Mouse (Mus musculus) ES-E14 (cell line): ENCODE measurements at regions not wholly inside any gene's neighbourhood (a gene's known extent, or its start where the extent isn't known, plus 50 kb on each side); places are given as distances from the start of the nearest gene placed in this dataset.

ENCODE experiments used
- DNase-seq: peaks from one replicate; pipeline ENCODE4 v3.0.0-alpha.2; 2013; ENCODE audit warnings: low read depth, low spot score
- H3K27ac ChIP-seq: 2 replicates; pipeline ENCODE4 v1.5.1; 2012; ENCODE audit warnings: low read depth, mild to moderate bottlenecking, low read length, moderate library complexity, mixed read lengths; ENCODE audit not compliant: poor library complexity, insufficient read depth, severe bottlenecking
- H3K36me3 ChIP-seq: 2 replicates; pipeline ENCODE4 v1.6.1; 2012; ENCODE audit warnings: mild to moderate bottlenecking, low read length, moderate library complexity, mixed read lengths; ENCODE audit not compliant: control insufficient read depth, poor library complexity, insufficient read depth, severe bottlenecking
- H3K4me1 ChIP-seq, 2 experiments: fragments of 150-350 bp in 1 of 2; sonication (generic) in 1 of 2; 2 replicates each; pipeline ENCODE4 v1.6.1; 2012; ENCODE audit warnings: low read length in 2 of 2, mild to moderate bottlenecking in 1 of 2, mixed read lengths in 1 of 2; ENCODE audit not compliant: control insufficient read depth in 2 of 2, insufficient read depth in 2 of 2, poor library complexity in 1 of 2
- H3K4me3 ChIP-seq, 2 experiments: fragments of 150-350 bp in 1 of 2; sonication (generic) in 1 of 2; 2 replicates each; pipeline ENCODE4 v1.5.1; 2012; ENCODE audit warnings: low read length in 2 of 2, low read depth in 1 of 2, mild to moderate bottlenecking in 1 of 2, mixed read lengths in 1 of 2; ENCODE audit not compliant: insufficient read depth in 1 of 2, poor library complexity in 1 of 2, severe bottlenecking in 1 of 2
- H3K9ac ChIP-seq: 2 replicates; pipeline ENCODE4 v1.6.1; 2012; ENCODE audit warnings: low read depth, mild to moderate bottlenecking, low read length, mixed read lengths; ENCODE audit not compliant: poor library complexity, insufficient read depth, severe bottlenecking
- H3K9me3 ChIP-seq: fragments of 150-350 bp; sonication (generic); 2 replicates; pipeline ENCODE4 v1.6.1; 2012; ENCODE audit warnings: low read depth, mild to moderate bottlenecking, low read length; ENCODE audit not compliant: control insufficient read depth, insufficient read depth
- CHD2 ChIP-seq: IDR thresholded peaks from 2 replicates; pipeline ENCODE4 v1.6.1; 2014; ENCODE audit warnings: mild to moderate bottlenecking, low read depth, low read length, inconsistent platforms
- HCFC1 ChIP-seq: IDR thresholded peaks from 2 replicates; pipeline ENCODE4 v1.6.1; 2012; ENCODE audit warnings: low read length, inconsistent platforms, borderline replicate concordance; ENCODE audit not compliant: insufficient read depth
- MAFK ChIP-seq: IDR thresholded peaks from 2 replicates; pipeline ENCODE4 v1.6.1; 2014; ENCODE audit warnings: mild to moderate bottlenecking, low read depth, low read length, inconsistent platforms; ENCODE audit not compliant: insufficient read depth
- ZC3H11A ChIP-seq: IDR thresholded peaks from 2 replicates; pipeline ENCODE4 v1.6.1; 2012; ENCODE audit warnings: low read depth, mild to moderate bottlenecking, inconsistent platforms, low read length, borderline replicate concordance
- ZNF384 ChIP-seq: IDR thresholded peaks from 2 replicates; pipeline ENCODE4 v1.6.1; 2012; ENCODE audit warnings: low read depth, low read length, inconsistent platforms
- in situ Hi-C, 2 experiments: fragments of 600-800 bp; cut with MboI; formaldehyde crosslinking; loops; one replicate each; pipeline ENCODE4 v1.15.1; 2025; ENCODE audit warnings: low sequenced_read_pairs in 2 of 2, inconsistent platforms in 1 of 2; ENCODE audit not compliant: unreplicated experiment in 2 of 2

DNA sequence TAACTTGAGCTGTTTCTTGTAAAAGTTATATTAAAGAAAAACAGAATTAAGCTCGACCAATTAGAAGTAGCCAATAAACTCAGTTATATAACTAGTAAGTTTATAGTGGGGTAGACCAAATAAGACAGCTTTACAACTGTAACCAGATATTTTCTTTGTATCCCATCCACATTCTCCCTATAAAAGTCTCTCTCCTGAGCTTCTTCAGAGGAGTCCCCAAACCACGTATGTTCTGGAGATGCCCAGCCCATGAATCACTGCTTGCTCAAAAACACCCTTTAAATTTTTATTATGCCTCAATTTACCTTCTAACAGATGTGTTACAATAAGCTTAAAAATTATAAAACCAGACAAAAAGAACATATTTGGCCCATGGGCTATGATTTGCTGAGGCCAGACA, 270.1 kb downstream of the Ccdc91 start:
- no peak for DNase-seq
- Histone ChIP-seq H3K27ac (no peak overlapping the region), H3K36me3 (no peaks in the 10 kb centered on the region), H3K4me1 (no peaks in the 10 kb centered on the region), H3K4me3 (no peak overlapping the region), H3K9ac (no peak overlapping the region), H3K9me3 (no peaks in the 10 kb centered on the region)
- no peak for TF ChIP-seq MAFK
- no peak for TF ChIP-seq ZC3H11A
- no peak for TF ChIP-seq HCFC1
- no peak for TF ChIP-seq ZNF384
- no peak for TF ChIP-seq CHD2
- in situ Hi-C loops: no loop called here

DNA sequence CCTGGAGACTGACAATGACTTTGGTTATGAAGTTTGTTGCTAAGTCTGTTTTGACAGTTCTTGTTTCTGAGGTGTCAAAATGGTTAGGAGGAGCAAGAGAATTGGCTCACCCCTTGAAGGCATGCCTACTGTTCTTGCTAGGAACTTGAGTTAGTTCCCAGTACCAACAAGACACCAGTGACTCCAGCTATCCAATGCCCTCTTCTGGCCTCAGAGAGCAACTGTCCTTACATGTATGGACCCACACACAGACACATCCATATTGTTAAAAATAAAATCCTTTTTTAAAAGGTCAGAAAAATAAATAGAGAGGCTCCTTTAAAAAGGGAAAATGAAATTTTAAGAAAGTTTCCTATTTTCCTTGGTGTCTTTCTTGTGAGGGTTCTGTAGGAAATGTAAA, 272.3 kb downstream of the Ccdc91 start:
- TF ChIP-seq ZC3H11A: no peak
- no peak for TF ChIP-seq HCFC1
- TF ChIP-seq MAFK: no peak
- TF ChIP-seq CHD2: no peak
- TF ChIP-seq ZNF384: no peak
- Histone ChIP-seq H3K4me3 (no peak overlapping the region), H3K27ac (no peak overlapping the region), H3K36me3 (no peaks in the 10 kb centered on the region), H3K4me1 (no peaks in the 10 kb centered on the region), H3K9ac (no peak overlapping the region), H3K9me3 (no peaks in the 10 kb centered on the region)
- no peak for DNase-seq
- in situ Hi-C loops: no loop called here

DNA sequence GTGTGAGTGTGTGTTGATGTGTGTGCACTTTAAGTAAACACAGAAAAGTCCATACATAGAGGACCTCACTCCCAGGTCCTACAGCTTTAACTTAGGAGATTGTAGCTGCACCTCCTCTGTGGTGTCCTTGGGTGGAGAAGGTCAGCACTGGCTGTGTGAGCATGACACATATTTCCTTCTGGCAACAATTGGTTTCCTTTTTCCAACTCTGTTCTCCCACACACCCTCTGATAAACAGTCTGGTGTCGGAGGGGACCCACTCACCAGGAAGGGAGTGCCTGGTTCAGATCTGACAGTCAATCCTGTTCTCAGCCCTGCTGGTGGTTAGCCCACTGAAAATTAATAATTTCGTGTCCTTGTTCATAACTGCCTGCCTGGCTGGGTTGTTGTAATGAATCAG, 276.7 kb downstream of the Ccdc91 start:
- H3K4me1 ChIP-seq: no peaks in the 10 kb centered on the region
- no peak overlapping the region for H3K27ac ChIP-seq
- DNase-seq: no peak
- no peak overlapping the region for H3K9ac ChIP-seq
- no peak for TF ChIP-seq MAFK
- no peak for TF ChIP-seq HCFC1
- no peak for TF ChIP-seq ZNF384
- no peak for TF ChIP-seq CHD2
- TF ChIP-seq ZC3H11A: no peak
- H3K36me3 ChIP-seq: no peaks in the 10 kb centered on the region
- in situ Hi-C loops: no loop called here
- no peaks in the 10 kb centered on the region for H3K9me3 ChIP-seq
- no peak overlapping the region for H3K4me3 ChIP-seq

DNA sequence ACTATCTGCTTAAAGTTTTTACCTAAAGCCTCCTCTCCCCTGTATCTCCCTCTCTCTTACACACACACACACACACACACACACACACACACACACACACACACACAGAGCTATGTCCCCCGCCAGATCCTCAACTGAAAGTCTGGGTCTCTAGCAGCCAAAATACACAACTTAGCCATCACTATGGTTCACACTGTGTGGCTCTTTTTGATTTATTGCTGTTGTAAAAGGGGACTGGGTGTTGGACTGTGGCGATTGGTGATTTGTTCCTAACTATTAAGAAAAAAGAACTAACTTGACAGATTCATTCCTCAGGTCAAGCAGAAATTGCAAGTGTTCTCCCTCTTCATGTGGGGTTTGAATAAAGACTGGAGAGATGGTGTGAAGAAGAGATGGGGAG, 278.2 kb downstream of the Ccdc91 start:
- in situ Hi-C loops: no loop called here

More for the DNA sequence above, 278.2 kb downstream of the Ccdc91 start:
- H3K9ac ChIP-seq: no peak overlapping the region
- TF ChIP-seq ZNF384 (no peak), ZC3H11A (no peak), CHD2 (no peak), MAFK (no peak), HCFC1 (no peak)
- no peak for DNase-seq
- H3K4me3 ChIP-seq: no peak overlapping the region
- no peaks in the 10 kb centered on the region for H3K9me3 ChIP-seq
- H3K4me1 ChIP-seq: no peaks in the 10 kb centered on the region
- H3K36me3 ChIP-seq: no peaks in the 10 kb centered on the region
- H3K27ac ChIP-seq: no peak overlapping the region
